Mouse (Mus musculus) MEL (cell line): Measurements from ENCODE around the gene Krt7.

Source experiments
- MYC ChIP-seq: IDR thresholded peaks from 2 replicates; pipeline ENCODE4 v1.6.1; 2011; ENCODE audit warnings: low read depth, mild to moderate bottlenecking, low read length, improper control_type of control experiment, moderate library complexity
- POLR2A ChIP-seq, 2 experiments: IDR thresholded peaks; 2 replicates each; pipeline ENCODE4 v1.6.1; 2011 to 2012; ENCODE audit warnings: low read length in 2 of 2, mild to moderate bottlenecking in 2 of 2, control low read depth in 1 of 2, improper control_type of control experiment in 1 of 2, low read depth in 1 of 2, moderate library complexity in 1 of 2; ENCODE audit not compliant: control insufficient read depth in 1 of 2, insufficient read depth in 1 of 2, poor library complexity in 1 of 2
- SIN3A ChIP-seq: IDR thresholded peaks from 2 replicates; pipeline ENCODE4 v1.6.1; 2012; ENCODE audit warnings: low read length, improper control_type of control experiment, inconsistent platforms

- TF ChIP-seq MYC (no peak), POLR2A (IDR thresholded peaks at IDR 0.05; ENCODE audit: control insufficient read depth in 1 of 2, insufficient read depth in 1 of 2, low read depth in 1 of 2, low read length in 2 of 2, poor library complexity in 1 of 2) (no peak), SIN3A (no peak)
Observed at GRCm38 (mm10) chr15:101371141-101371985, 39.5 kb upstream of the Krt7 start.
